Mouse (Mus musculus) stomach, embryonic 15.5 days (tissue): ENCODE results near the gene Fam234a. TPM values are rescaled to one million over a fixed set of nuclear protein-coding genes. Genes with fewer than 3 reads are reported as not detected.
A peak's percentile ranks its signal among the peaks of the same experiment; 100 is the strongest.
"Not testable (repeated sequence)": the region's sequence is repeated elsewhere in the genome, so short reads cannot be mapped to it uniquely, and the experiment has no call there.

Source experiments
- ATAC-seq: fragments of 200-750 bp; cut with Nextera tagmentation; 2 replicates; pipeline ENCODE4 v1.8.0; 2017; ENCODE audit warnings: low read depth, moderate number of reproducible peaks, moderate TSS enrichment; ENCODE audit not compliant: insufficient read depth, low FRiP score
- H3K27ac ChIP-seq: fragments of 300-500 bp; sonication (generic); 2 replicates; pipeline ENCODE4 v1.5.1; 2015; ENCODE audit warnings: mild to moderate bottlenecking, inconsistent platforms
- H3K27me3 ChIP-seq: fragments of 300-500 bp; sonication (generic); replicated peaks from 2 replicates; pipeline ENCODE4 v1.6.1; 2015; ENCODE audit warnings: inconsistent platforms
- H3K36me3 ChIP-seq: fragments of 300-500 bp; sonication (generic); 2 replicates; pipeline ENCODE4 v1.6.1; 2015; ENCODE audit warnings: inconsistent platforms
- H3K4me1 ChIP-seq: fragments of 300-500 bp; sonication (generic); 2 replicates; pipeline ENCODE4 v1.6.1; 2015; ENCODE audit warnings: inconsistent platforms
- H3K4me2 ChIP-seq: fragments of 300-500 bp; sonication (generic); 2 replicates; pipeline ENCODE4 v1.6.1; 2015; ENCODE audit warnings: mild to moderate bottlenecking, inconsistent platforms
- H3K4me3 ChIP-seq: fragments of 300-500 bp; sonication (generic); replicated peaks from 2 replicates; pipeline ENCODE4 v1.5.1; 2015; ENCODE audit warnings: inconsistent platforms
- H3K9ac ChIP-seq: fragments of 300-500 bp; sonication (generic); 2 replicates; pipeline ENCODE4 v1.6.1; 2015; ENCODE audit warnings: inconsistent platforms
- H3K9me3 ChIP-seq: fragments of 300-500 bp; sonication (generic); 2 replicates; pipeline ENCODE4 v1.6.1; 2016; ENCODE audit warnings: inconsistent platforms
- WGBS: fragments of 180-500 bp; shearing (Covaris S2); methylation state at CpG from one replicate; pipeline ENCODE4 v1.1.7; 2015; 5-methylcytosine and 5-hydroxymethylcytosine counted together
- polyA plus RNA-seq: library from polyadenylated mRNA; unstranded; fragments of >200 nt; fragmentation: Nextera tagmentation; extraction: Ambion mirVana; gene quantifications from 2 replicates; pipeline ENCODE4 v1.2.1, GENCODE M21; 2015

The Fam234a gene
- polyA plus RNA-seq, 1 experiment from 2014 or later = 73.6 TPM

DNA sequence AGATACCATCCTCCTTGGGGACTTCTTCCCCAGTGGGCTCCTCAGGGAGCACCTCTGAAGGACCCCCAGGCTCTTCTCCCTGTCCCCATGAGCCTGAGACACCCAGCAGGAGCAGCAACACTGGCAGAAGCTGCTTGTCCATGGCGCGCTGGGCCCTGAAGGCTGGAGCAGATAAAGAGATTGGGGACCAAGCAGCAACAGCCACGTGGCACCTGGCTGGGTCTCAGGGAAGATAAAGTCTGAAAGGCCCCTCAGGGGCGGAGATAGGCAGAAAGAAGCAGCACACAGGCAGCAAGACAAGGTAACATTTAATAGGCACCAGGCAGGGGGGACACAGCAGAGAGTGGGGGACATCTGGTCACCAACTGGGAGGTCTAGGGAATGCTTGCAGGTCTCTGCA lies 45.1 kb downstream of the Fam234a start, which contains the start of gene Pdia2:
TSS of gene Pdia2 (minus strand) at position 196 of the 400 bp plus-strand sequence.
- 68% methylated on average over 4 of the region's 4 CpGs for WGBS
- H3K4me1 ChIP-seq = peaks cover 21% of the 10 kb centered on the region
- H3K9ac ChIP-seq = no peak within 1 kb of the TSS
- H3K36me3 ChIP-seq = peaks cover 22% of the 10 kb centered on the region
- H3K27me3 ChIP-seq = peaks cover 42% of the 10 kb centered on the region
- peak within 1 kb of the TSS; percentile 58; the same call in 1 of the 2 replicates for H3K4me3 ChIP-seq
- H3K4me2 ChIP-seq = peak within 1 kb of the TSS; percentile 98
- H3K27ac ChIP-seq = no peak within 1 kb of the TSS
- no peak for ATAC-seq
- H3K9me3 ChIP-seq = no peaks in the 10 kb centered on the region

DNA sequence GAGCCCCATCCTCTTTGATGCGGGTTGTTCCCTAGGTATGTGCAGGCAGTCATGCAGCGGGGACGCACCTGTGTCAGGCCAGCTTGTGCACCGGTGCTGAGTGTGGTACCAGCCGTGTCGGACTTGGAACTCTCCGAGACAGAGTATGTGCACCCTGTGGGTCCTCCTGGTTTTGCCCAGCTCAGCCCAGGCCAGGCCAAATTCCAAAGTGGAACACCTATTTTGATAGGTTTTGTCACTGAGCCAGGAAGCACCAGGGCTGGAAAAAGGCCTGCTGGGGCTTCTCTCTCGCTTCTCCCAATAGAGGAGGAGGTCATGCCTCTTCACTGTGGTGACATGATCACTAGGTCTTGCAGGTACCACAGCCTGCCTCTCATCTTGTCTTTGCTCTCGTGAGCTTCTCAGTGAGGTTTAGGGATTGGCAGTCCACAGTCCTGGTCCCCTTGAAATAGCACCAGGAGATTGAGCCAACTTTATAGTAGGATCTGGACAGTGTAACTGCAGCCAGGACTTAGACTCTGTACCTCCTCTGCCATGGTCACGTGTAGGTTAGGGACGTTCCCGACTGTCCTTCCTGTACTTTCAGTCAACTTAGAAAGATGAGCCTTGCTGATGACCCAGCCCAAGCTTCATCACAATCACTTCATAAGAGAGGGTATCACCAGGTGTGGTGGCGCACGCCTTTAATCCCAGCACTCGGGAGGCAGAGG lies 51.4 kb downstream of the Fam234a start:
- no peak overlapping the region for H3K27ac ChIP-seq
- no peak overlapping the region for H3K4me3 ChIP-seq
- H3K27me3 ChIP-seq = no peaks in the 10 kb centered on the region
- peaks cover 73% of the 10 kb centered on the region for H3K36me3 ChIP-seq
- no peaks in the 10 kb centered on the region for H3K4me1 ChIP-seq
- no peak overlapping the region for H3K9ac ChIP-seq
- no peaks in the 10 kb centered on the region for H3K9me3 ChIP-seq
- 96% methylated on average over 15 of the region's 15 CpGs for WGBS
- no peak overlapping the region for H3K4me2 ChIP-seq
- ATAC-seq = no peak

DNA sequence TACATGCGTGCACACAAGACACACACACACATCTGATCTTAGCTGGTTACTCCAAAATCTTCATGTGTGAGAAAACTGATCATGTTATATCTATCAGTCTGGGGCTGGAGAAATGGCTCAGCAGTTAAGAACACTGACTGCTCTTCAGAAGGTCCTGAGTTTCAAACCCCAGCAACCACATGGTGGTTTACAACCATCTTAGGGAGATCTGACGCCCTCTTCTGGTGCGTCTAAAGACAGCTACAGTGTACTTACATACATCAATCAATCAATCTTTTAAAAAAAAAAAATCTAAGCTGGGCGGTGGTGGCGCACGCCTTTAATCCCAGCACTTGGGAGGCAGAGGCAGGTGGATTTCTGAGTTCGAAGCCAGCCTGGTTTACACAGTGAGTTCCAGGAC lies 52.6 kb downstream of the Fam234a start:
- not testable (repeated sequence) for H3K4me2 ChIP-seq, ATAC-seq, H3K4me3 ChIP-seq, H3K27me3 ChIP-seq, H3K27ac ChIP-seq, H3K9ac ChIP-seq, H3K9me3 ChIP-seq, H3K4me1 ChIP-seq
- peaks cover 76% of the 10 kb centered on the region for H3K36me3 ChIP-seq
- 85% methylated on average over 7 of the region's 7 CpGs for WGBS

DNA sequence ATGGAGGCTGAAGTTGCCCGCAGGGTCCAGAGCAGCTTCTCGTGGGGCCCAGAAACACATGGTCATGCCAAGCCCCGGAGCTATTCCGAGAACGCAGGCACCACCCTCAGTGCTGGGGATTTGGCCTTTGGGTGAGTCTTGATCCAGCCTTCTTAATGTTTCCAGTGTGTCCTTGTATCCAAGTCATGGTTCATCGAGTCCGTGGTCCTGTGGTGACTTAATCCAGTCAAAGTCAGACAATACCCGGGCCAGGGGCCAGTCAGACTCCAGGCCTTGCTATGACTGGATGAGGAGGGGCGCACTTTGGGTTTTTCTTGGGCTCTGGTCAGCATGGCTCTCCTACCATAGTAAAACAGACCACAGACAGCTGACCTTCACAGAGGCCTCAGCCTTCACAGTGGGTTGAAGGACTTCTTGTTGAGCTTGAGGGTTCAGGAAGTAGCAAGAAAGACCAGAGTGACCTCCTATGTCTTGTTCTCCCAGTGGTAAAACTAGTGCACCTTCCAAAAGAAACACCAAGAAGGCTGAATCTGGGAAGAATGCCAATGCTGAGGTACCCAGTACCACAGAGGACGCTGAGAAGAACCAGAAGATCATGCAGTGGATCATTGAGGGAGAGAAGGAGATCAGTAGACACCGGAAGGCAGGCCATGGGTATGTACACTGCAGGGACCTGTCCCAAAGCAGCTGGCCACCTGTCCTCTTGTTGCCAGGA lies 55.8 kb downstream of the Fam234a start:
- no peak for ATAC-seq
- Histone ChIP-seq H3K4me1 (no peaks in the 10 kb centered on the region), H3K4me3 (no peak overlapping the region), H3K9ac (no peak overlapping the region), H3K36me3 (peaks cover 65% of the 10 kb centered on the region), H3K27ac (no peak overlapping the region), H3K9me3 (no peaks in the 10 kb centered on the region), H3K27me3 (no peaks in the 10 kb centered on the region), H3K4me2 (no peak overlapping the region)
- 94% methylated on average over 11 of the region's 11 CpGs for WGBS

DNA sequence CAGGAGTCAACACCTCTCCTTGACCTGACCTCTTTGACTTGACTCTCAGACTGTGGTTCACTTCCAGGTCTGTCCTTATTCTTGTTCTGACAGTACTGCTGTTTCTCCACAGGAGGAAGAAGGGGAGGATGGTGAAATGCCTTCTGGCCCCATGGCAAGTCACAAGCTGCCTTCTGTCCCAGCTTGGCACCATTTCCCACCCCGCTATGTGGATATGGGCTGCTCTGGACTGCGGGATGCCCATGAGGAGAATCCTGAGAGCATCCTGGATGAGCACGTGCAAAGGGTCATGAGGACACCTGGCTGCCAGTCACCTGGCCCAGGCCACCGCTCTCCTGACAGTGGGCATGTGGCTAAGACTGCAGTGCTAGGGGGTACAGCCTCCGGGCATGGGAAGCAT lies 56.5 kb downstream of the Fam234a start:
- ATAC-seq = no peak
- Histone ChIP-seq H3K4me3 (no peak overlapping the region), H3K9me3 (no peaks in the 10 kb centered on the region), H3K27ac (no peak overlapping the region), H3K4me2 (no peak overlapping the region), H3K36me3 (peaks cover 65% of the 10 kb centered on the region), H3K27me3 (no peaks in the 10 kb centered on the region), H3K9ac (no peak overlapping the region), H3K4me1 (no peaks in the 10 kb centered on the region)
- 95% methylated on average over 5 of the region's 5 CpGs for WGBS

DNA sequence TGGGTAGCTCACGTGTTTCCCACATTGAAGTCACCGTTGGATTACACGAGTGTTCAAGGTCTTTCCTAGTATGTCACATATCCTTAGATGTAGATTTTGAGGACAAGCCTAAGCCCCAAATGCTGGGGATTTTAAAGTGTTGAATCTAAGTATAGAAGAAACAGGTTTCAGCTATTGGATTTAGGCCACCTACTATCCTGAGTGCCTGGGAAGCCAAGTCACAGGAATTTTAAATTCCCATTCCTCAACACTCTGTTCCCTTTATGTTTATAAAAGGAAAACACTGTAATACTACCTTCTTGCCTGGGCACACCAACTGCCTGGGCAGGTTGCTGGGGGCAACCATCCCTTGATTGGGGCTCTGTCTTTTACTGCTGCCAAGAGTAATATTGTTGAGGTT lies 62.9 kb downstream of the Fam234a start:
- no peaks in the 10 kb centered on the region for H3K4me1 ChIP-seq
- H3K36me3 ChIP-seq = peaks cover 31% of the 10 kb centered on the region
- H3K27me3 ChIP-seq = no peaks in the 10 kb centered on the region
- no peak overlapping the region for H3K9ac ChIP-seq
- H3K9me3 ChIP-seq = no peaks in the 10 kb centered on the region
- H3K27ac ChIP-seq = no peak overlapping the region
- H3K4me3 ChIP-seq = no peak overlapping the region
- H3K4me2 ChIP-seq = no peak overlapping the region
- 93% methylated on average over 3 of the region's 3 CpGs for WGBS
- no peak for ATAC-seq

DNA sequence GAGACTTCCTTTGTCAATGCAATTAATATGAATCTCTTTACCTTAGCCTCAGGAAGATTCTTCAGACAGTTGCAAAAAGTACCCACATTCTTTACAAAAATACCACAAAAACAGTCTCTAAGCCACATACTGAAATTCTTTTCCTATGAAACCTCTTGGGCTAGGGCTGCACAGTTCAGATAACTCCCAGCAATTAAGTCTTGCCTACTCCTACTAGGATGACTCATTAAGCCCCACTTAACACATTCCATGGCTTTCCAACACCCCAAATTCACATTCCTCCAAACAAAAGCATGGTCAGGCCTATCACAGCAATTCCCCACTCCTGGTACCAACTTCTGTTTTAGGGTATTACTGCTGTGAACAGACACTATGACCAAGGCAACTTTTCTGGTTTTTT lies 65.4 kb downstream of the Fam234a start:
- Histone ChIP-seq H3K9me3 (no peaks in the 10 kb centered on the region), H3K4me1 (no peaks in the 10 kb centered on the region), H3K27ac (no peak overlapping the region), H3K4me3 (no peak overlapping the region), H3K4me2 (no peak overlapping the region), H3K9ac (no peak overlapping the region), H3K36me3 (peaks cover 32% of the 10 kb centered on the region), H3K27me3 (no peaks in the 10 kb centered on the region)
- no peak for ATAC-seq

DNA sequence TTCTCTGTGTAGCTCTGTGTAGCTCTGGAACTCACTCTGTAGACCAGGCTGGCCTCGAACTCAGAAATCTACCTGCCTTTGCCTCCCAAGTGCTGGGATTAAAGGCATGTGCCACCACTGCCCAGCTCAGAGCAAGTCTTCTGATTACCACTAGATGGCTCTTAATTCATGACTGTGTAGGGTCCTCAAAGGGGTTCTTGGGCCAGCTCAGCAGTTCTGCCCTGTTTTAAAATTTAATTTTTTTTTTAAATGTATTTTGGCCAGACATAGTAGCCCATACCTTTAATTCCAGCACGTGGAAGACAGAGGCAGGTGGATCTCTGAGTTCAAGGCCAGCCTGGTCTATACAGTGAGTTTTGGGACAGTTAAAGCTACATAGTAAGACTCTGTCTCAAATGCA lies 68.8 kb downstream of the Fam234a start:
- not testable (repeated sequence) for H3K4me3 ChIP-seq, H3K9ac ChIP-seq, H3K4me1 ChIP-seq, H3K9me3 ChIP-seq, ATAC-seq, H3K4me2 ChIP-seq, H3K27ac ChIP-seq, H3K27me3 ChIP-seq
- peaks cover 27% of the 10 kb centered on the region for H3K36me3 ChIP-seq
- 85% methylated on average over 2 of the region's 2 CpGs for WGBS

DNA sequence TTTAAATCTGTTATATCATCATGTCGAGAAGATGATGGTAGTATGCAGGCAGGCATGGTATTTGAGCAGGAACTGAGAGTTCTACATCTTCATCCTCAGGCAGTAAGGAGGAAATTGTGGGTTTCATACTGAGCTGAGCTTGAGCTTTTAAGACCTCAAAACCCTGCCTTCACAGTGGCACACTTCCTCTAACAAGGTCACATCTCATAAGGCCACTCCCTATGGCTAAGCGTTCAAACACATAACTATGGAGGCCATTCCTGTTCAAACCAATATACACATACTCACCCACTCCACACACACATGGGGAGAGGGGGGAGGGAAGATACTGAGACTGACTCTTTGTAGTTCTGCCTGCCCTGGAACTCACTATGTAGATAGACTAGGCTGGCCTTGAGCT lies 76.0 kb downstream of the Fam234a start:
- H3K27ac ChIP-seq = no peak overlapping the region
- H3K4me2 ChIP-seq = no peak overlapping the region
- H3K27me3 ChIP-seq = no peaks in the 10 kb centered on the region
- H3K4me1 ChIP-seq = no peaks in the 10 kb centered on the region
- ATAC-seq = no peak; the same call in 1 of the 2 replicates
- H3K9ac ChIP-seq = no peak overlapping the region
- 72% methylated on average over 2 of the region's 2 CpGs for WGBS
- H3K9me3 ChIP-seq = no peaks in the 10 kb centered on the region
- no peaks in the 10 kb centered on the region for H3K36me3 ChIP-seq
- H3K4me3 ChIP-seq = no peak overlapping the region

DNA sequence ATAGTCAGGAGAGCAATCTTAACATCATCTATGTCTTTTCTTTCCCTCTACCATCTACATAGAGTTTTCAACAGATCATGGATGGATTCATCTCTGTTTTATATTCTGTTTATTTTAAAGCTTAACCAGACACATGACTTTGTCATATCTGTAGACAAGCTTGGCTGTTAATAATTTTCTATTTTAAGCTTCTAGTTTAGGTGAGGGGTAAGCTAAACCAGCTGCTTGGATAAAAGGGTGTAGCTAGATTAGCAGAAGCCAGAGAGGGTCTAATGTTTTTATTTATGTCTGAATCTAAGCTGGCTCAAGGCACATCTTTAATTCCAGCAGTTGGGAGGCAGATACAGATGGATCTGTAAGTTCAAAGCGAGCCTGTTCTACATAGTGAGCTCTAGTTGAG lies 81.3 kb downstream of the Fam234a start:
- no peak overlapping the region for H3K9ac ChIP-seq
- H3K27me3 ChIP-seq = no peaks in the 10 kb centered on the region
- 79% methylated on average over 1 of the region's 1 CpGs for WGBS
- no peaks in the 10 kb centered on the region for H3K36me3 ChIP-seq
- no peaks in the 10 kb centered on the region for H3K9me3 ChIP-seq
- H3K4me3 ChIP-seq = no peak overlapping the region
- H3K4me2 ChIP-seq = no peak overlapping the region
- 0 out of 2 replicates have a peak, but pooled peaks cover 3% of the 10 kb centered on the region for H3K4me1 ChIP-seq
- H3K27ac ChIP-seq = no peak overlapping the region
- ATAC-seq = no peak
